ENCODE assay signal across 26 mouse cellular contexts in the genomic region with DNA sequence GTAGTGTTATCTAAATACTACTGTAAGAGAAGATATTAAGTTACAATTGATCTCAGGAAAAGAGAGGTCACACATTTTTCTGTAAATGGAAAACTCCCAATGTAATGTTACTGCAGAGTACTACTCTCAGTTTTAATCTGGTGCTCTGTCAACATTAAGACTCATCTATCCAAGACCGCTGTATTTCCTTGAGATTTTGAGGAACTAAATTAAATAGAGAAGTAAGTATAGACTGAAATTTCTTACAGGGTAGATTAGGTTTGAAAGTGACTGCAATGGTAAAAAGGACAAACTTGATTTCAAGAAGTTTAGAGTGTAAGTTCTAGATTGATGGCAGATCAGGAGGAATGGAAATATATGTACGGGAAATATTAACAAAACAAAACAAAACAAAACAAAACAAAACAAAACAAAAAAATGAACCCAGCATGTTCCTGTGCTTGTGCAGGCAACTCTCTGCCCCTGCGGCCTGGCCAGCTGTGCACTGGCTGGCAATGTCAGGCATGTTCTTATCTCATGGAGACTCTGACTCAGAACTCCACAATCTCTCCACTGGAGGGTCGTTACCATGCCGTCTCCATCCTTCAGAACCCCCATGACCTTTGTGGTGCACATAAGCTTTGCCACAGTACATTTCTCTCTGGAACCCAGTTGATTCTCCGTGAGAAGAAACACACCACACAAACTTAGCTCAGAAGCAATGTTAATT. TPM values are rescaled to one million over a fixed set of nuclear protein-coding genes. Genes with fewer than 3 reads are reported as not detected.
A peak's percentile ranks its signal among the peaks of the same experiment; 100 is the strongest.
DNase-seq lines count a peak whose midpoint lies in the region; ATAC-seq and TF ChIP-seq lines count a peak whose summit lies in the region.
"Had no signal": no experiment of that assay in that cellular context is flagged by ENCODE, and none has a peak within 500 bp of the region (broad histone marks: within the 10 kb centered on the region; RNA-seq: fewer than 3 reads in every experiment).

No protein-coding gene starts in this region.

- no peaks in the 10 kb centered on the region for H3K36me3 ChIP-seq in heart, embryonic 11.5 days (ENCODE audit: control insufficient read depth, insufficient read depth, low read length)
- no peaks in the 10 kb centered on the region for H3K36me3 ChIP-seq in heart, postnatal 0 days (replicated peaks; ENCODE audit: control insufficient read depth, insufficient read depth, low read length)
- no peaks in the 10 kb centered on the region for H3K36me3 ChIP-seq in kidney, adult 2 months (ENCODE audit: control insufficient read depth, insufficient read depth, low read length)
- H3K36me3 ChIP-seq: forebrain, embryonic 10.5 days; hindbrain, embryonic 10.5 days; limb, embryonic 15.5 days; midbrain, embryonic 15.5 days; neural tube, embryonic 13.5 days had no signal

- peak; percentile 59; the same call in 1 of the 2 replicates for ATAC-seq in heart, embryonic 11.5 days (replicated peaks; ENCODE audit: insufficient number of reproducible peaks, low FRiP score, low TSS enrichment)
- peak; percentile 75 for ATAC-seq in heart, postnatal 0 days (ENCODE audit: insufficient read depth, low read depth)
- ATAC-seq in granulocyte monocyte progenitor cell, adult 5-6 weeks (replicated peaks; ENCODE audit: poor library complexity, severe bottlenecking) = peak; percentile 89
- ATAC-seq: forebrain, postnatal 0 days; midbrain, embryonic 15.5 days had no signal

- TF ChIP-seq EP300 in heart, postnatal 0 days (IDR thresholded peaks at IDR 0.05; ENCODE audit: low read depth) = no peak

- DNase-seq in heart, postnatal 14 days = no peak
- DNase-seq in heart, postnatal 0 days (ENCODE audit: low spot score) = no peak
- no peak for DNase-seq in heart, adult 18-20 months
- DNase-seq in kidney, adult 2 months = no peak
- DNase-seq in left cerebral cortex, adult 11 months (ENCODE audit: low spot score) = no peak
- DNase-seq in left cerebral cortex, postnatal 25 days (ENCODE audit: low spot score in 2 of 2) = no peak
- DNase-seq: adrenal gland, postnatal 36 days; B cell, adult 2 months; cerebellum, adult 11 months; cerebellum, adult 9-11 months; forebrain, postnatal 0 days; gastrocnemius, postnatal 14 days; kidney, adult 11 months; kidney, postnatal 4 days; lung, embryonic 14.5 days; retina, postnatal 1 day; right cerebral cortex, postnatal 25 days; thymus, postnatal 25 days had no signal

- H3K27ac ChIP-seq in heart, embryonic 11.5 days (ENCODE audit: low read depth, low read length) = no peak overlapping the region
- no peak overlapping the region for H3K27ac ChIP-seq in heart, postnatal 0 days (ENCODE audit: low read depth)
- no peak overlapping the region for H3K27ac ChIP-seq in kidney, adult 2 months (ENCODE audit: insufficient read depth, low read depth, low read length)
- H3K27ac ChIP-seq: forebrain, embryonic 10.5 days; hindbrain, embryonic 10.5 days; limb, embryonic 15.5 days; liver, embryonic 14.5 days; midbrain, embryonic 15.5 days; neural tube, embryonic 13.5 days had no signal

- H3K9ac ChIP-seq in heart, embryonic 11.5 days (ENCODE audit: low read depth, low read length) = no peak overlapping the region
- H3K9ac ChIP-seq in heart, postnatal 0 days (replicated peaks; ENCODE audit: low read depth, low read length) = no peak overlapping the region
- H3K9ac ChIP-seq: forebrain, postnatal 0 days; limb, embryonic 15.5 days; liver, embryonic 14.5 days; lung, embryonic 14.5 days; midbrain, embryonic 15.5 days; neural tube, embryonic 13.5 days had no signal

- intact Hi-C loops in heart, postnatal 14 days (cut with DNase I) = no loop called here
- intact Hi-C loops in left cerebral cortex, postnatal 25 days (cut with DNase I) = no loop called here

- TF ChIP-seq POLR2A in kidney, adult 2 months (IDR thresholded peaks at IDR 0.05; ENCODE audit: low read depth, low read length) = no peak

- H3K4me1 ChIP-seq in heart, embryonic 11.5 days (ENCODE audit: control insufficient read depth, insufficient read depth, low read length) = no peaks in the 10 kb centered on the region
- H3K4me1 ChIP-seq in heart, postnatal 0 days (ENCODE audit: control insufficient read depth, insufficient read depth) = no peaks in the 10 kb centered on the region; the same call in 1 of the 2 replicates
- H3K4me1 ChIP-seq in kidney, adult 2 months (ENCODE audit: control insufficient read depth, insufficient read depth, low read length) = no peaks in the 10 kb centered on the region
- H3K4me1 ChIP-seq: forebrain, embryonic 10.5 days; hindbrain, embryonic 10.5 days; limb, embryonic 15.5 days; midbrain, embryonic 15.5 days; neural tube, embryonic 13.5 days had no signal

- no peak overlapping the region for H3K4me2 ChIP-seq in heart, embryonic 11.5 days
- no peak overlapping the region for H3K4me2 ChIP-seq in heart, postnatal 0 days (ENCODE audit: low read depth, low read length)
- H3K4me2 ChIP-seq: limb, embryonic 15.5 days; lung, embryonic 14.5 days; midbrain, embryonic 15.5 days; neural tube, embryonic 13.5 days had no signal

- no peaks in the 10 kb centered on the region for H3K27me3 ChIP-seq in heart, embryonic 11.5 days (ENCODE audit: control insufficient read depth, insufficient read depth, low read length)
- H3K27me3 ChIP-seq in heart, postnatal 0 days (ENCODE audit: control insufficient read depth, insufficient read depth, low read length) = no peaks in the 10 kb centered on the region
- no peaks in the 10 kb centered on the region for H3K27me3 ChIP-seq in kidney, adult 2 months (replicated peaks; ENCODE audit: control insufficient read depth, insufficient read depth, low read length)
- H3K27me3 ChIP-seq: limb, embryonic 15.5 days; midbrain, embryonic 15.5 days; neural tube, embryonic 13.5 days had no signal

- WGBS in heart, embryonic 11.5 days (ENCODE audit: insufficient replicate concordance) = 45% methylated on average over 6 of the region's 6 CpGs
- 37% methylated on average over 6 of the region's 6 CpGs for WGBS in heart, postnatal 0 days
- WGBS in kidney, adult 2 months = 86% methylated on average over 6 of the region's 6 CpGs

- no peak overlapping the region for H3K4me3 ChIP-seq in heart, embryonic 11.5 days (ENCODE audit: low read depth, low read length)
- no peak overlapping the region for H3K4me3 ChIP-seq in heart, postnatal 0 days (ENCODE audit: low read depth, low read length)
- H3K4me3 ChIP-seq in kidney, adult 2 months (ENCODE audit: insufficient read depth, low read depth, low read length) = no peak overlapping the region
- H3K4me3 ChIP-seq: forebrain, embryonic 10.5 days; hindbrain, embryonic 10.5 days; limb, embryonic 15.5 days; midbrain, embryonic 15.5 days; neural tube, embryonic 13.5 days had no signal

- TF ChIP-seq CTCF in heart, postnatal 0 days (IDR thresholded peaks at IDR 0.05; ENCODE audit: low read depth) = no peak
- TF ChIP-seq CTCF in kidney, adult 2 months (conservative IDR thresholded peaks at IDR 0.05; ENCODE audit: insufficient read depth, insufficient read length, low read depth, low read length) = no peak

- no peaks in the 10 kb centered on the region for H3K9me3 ChIP-seq in heart, embryonic 11.5 days (replicated peaks; ENCODE audit: control insufficient read depth, low read length)
- H3K9me3 ChIP-seq in heart, postnatal 0 days (replicated peaks; ENCODE audit: control insufficient read depth, low read length) = no peaks in the 10 kb centered on the region
- H3K9me3 ChIP-seq: forebrain, embryonic 10.5 days; hindbrain, embryonic 10.5 days; limb, embryonic 15.5 days; midbrain, embryonic 15.5 days; neural tube, embryonic 13.5 days had no signal

RNA-seq across cellular contexts. Expression of gene 2610001J05Rik, which starts 11.3 kb away (rescaled TPM):
- polyA plus RNA-seq in heart, embryonic 11.5 days (2014; fragmentation: Nextera tagmentation; extraction: Ambion mirVana) = 93.7 and 104 TPM in 2 replicates
- 10 to 100 TPM; 39.1 to 41.9 TPM for total RNA-seq in heart, postnatal 14 days (2021)
- total RNA-seq in heart, postnatal 0 days (2014; rRNA removed; ENCODE audit: low replicate concordance) = 5.6 and 24.4 TPM in 2 replicates
- polyA plus RNA-seq in heart, postnatal 0 days (2015; fragmentation: Nextera tagmentation; extraction: Ambion mirVana) = 119 and 129 TPM in 2 replicates
- 10 to 100 TPM; 43.4 to 45.6 TPM for total RNA-seq in heart, adult 18-20 months (2021)
- 55.4 and 67.5 TPM in 2 replicates for total RNA-seq in granulocyte monocyte progenitor cell, adult 5-6 weeks (2014; fragmentation: Nextera tagmentation)
- total RNA-seq in granulocyte monocyte progenitor cell, adult 5-6 weeks (2017) = 87.8 and 102 TPM in 2 replicates
- polyA plus RNA-seq in kidney, adult 2 months (2012; rRNA removed) = 42.7 and 54.4 TPM in 2 replicates
- 10 to 100 TPM; 35.5 to 37.6 TPM for total RNA-seq in left cerebral cortex, postnatal 25 days (2021)

RNA-seq across cellular contexts. Expression of gene Gpr85, which starts 20.3 kb away (rescaled TPM):
- 6.6 and 7.2 TPM in 2 replicates for polyA plus RNA-seq in heart, embryonic 11.5 days (2014; fragmentation: Nextera tagmentation; extraction: Ambion mirVana)
- under 1 TPM; 0.17 to 0.27 TPM for total RNA-seq in heart, postnatal 14 days (2021)
- not detected in 2 replicates for total RNA-seq in heart, postnatal 0 days (2014; rRNA removed; ENCODE audit: low replicate concordance)
- polyA plus RNA-seq in heart, postnatal 0 days (2015; fragmentation: Nextera tagmentation; extraction: Ambion mirVana) = 1.1 and 1.3 TPM in 2 replicates
- total RNA-seq in heart, adult 18-20 months (2021) = under 1 TPM in 1 of 2 experiments, not detected in 1; 0.32 TPM
- total RNA-seq in granulocyte monocyte progenitor cell, adult 5-6 weeks (2014; fragmentation: Nextera tagmentation) = not detected in 2 replicates
- total RNA-seq in granulocyte monocyte progenitor cell, adult 5-6 weeks (2017) = 1.2 and 2.5 TPM in 2 replicates
- 1.1 and 1.9 TPM in 2 replicates for polyA plus RNA-seq in kidney, adult 2 months (2012; rRNA removed)
- 10 to 100 TPM; 43.6 to 48.1 TPM for total RNA-seq in left cerebral cortex, postnatal 25 days (2021)

Comparison
In these comparisons a context has a peak if more than half of its experiments do, and no peak if none do; other contexts are left out.
1. RNA of gene Gpr85, which starts 20.3 kb away (total RNA-seq): 43.6 to 48.1 TPM in left cerebral cortex, postnatal 25 days; 1.2 to 2.5 TPM in granulocyte monocyte progenitor cell, adult 5-6 weeks, 0.32 TPM in heart, adult 18-20 months, 0.17 to 0.27 TPM in heart, postnatal 14 days and not detected in heart, postnatal 0 days; every median in the first group is over 10 times any median in the second.
2. Peak in every context shown above with its lines, with median percentiles within 50 percentile points of each other: ATAC-seq.